ENCODE assay signal across 9 mouse cellular contexts in genomic region chr3:94783462-94783931, GRCm38 (mm10). TPM values are rescaled to one million over a fixed set of nuclear protein-coding genes. Genes with fewer than 3 reads are reported as not detected.
DNase-seq lines count a peak whose midpoint lies in the region; ATAC-seq and TF ChIP-seq lines count a peak whose summit lies in the region.
"Had no signal": no experiment of that assay in that cellular context is flagged by ENCODE, and none has a peak within 500 bp of the region (broad histone marks: within the 10 kb centered on the region; RNA-seq: fewer than 3 reads in every experiment).

No protein-coding gene starts in this region.

- peaks cover 20% of the 10 kb centered on the region for H3K4me1 ChIP-seq in liver, embryonic 15.5 days (replicated peaks)
- peaks cover 22% of the 10 kb centered on the region for H3K4me1 ChIP-seq in forebrain, embryonic 12.5 days

- H3K9ac ChIP-seq in liver, embryonic 15.5 days, result no peak overlapping the region; the same call in 1 of the 2 replicates
- H3K9ac ChIP-seq in forebrain, embryonic 12.5 days, result no peak overlapping the region
- H3K9ac ChIP-seq: neural tube, embryonic 12.5 days had no signal

- 0 out of 2 replicates have a peak, but pooled peaks cover 4% of the 10 kb centered on the region for H3K36me3 ChIP-seq in liver, embryonic 15.5 days (replicated peaks)
- H3K36me3 ChIP-seq in forebrain, embryonic 12.5 days (replicated peaks), result no peaks in the 10 kb centered on the region
- H3K36me3 ChIP-seq: neural tube, embryonic 12.5 days had no signal

- 44% methylated on average over 5 of the region's 5 CpGs for WGBS in liver, embryonic 15.5 days (ENCODE audit: insufficient replicate concordance)
- WGBS in forebrain, embryonic 12.5 days, result 56% methylated on average over 5 of the region's 5 CpGs

- no peak for TF ChIP-seq CTCF in layer of hippocampus, adult 2 months (conservative IDR thresholded peaks at IDR 0.05)

- no peaks in the 10 kb centered on the region for H3K9me3 ChIP-seq in liver, embryonic 15.5 days (replicated peaks)
- no peaks in the 10 kb centered on the region for H3K9me3 ChIP-seq in forebrain, embryonic 12.5 days
- H3K9me3 ChIP-seq: neural tube, embryonic 12.5 days had no signal

- H3K27me3 ChIP-seq in liver, embryonic 15.5 days, result peaks cover 65% of the 10 kb centered on the region
- 0 out of 2 replicates have a peak, but pooled peaks cover 11% of the 10 kb centered on the region for H3K27me3 ChIP-seq in forebrain, embryonic 12.5 days
- H3K27me3 ChIP-seq: neural tube, embryonic 12.5 days had no signal

- H3K4me3 ChIP-seq in liver, embryonic 15.5 days (replicated peaks), result no peak overlapping the region
- H3K4me3 ChIP-seq in layer of hippocampus, adult 2 months, result no peak overlapping the region
- H3K4me3 ChIP-seq in forebrain, embryonic 12.5 days (replicated peaks), result no peak overlapping the region
- H3K4me3 ChIP-seq: neural tube, embryonic 12.5 days had no signal

- peak overlapping the region; percentile 79 for H3K27ac ChIP-seq in liver, embryonic 15.5 days (replicated peaks)
- no peak overlapping the region for H3K27ac ChIP-seq in layer of hippocampus, adult 2 months
- H3K27ac ChIP-seq in forebrain, embryonic 12.5 days, result no peak overlapping the region
- H3K27ac ChIP-seq: neural tube, embryonic 12.5 days had no signal

- ATAC-seq in liver, embryonic 15.5 days (ENCODE audit: insufficient read depth), result peak; percentile 76
- no peak for ATAC-seq in activated CD4-positive, CD25-positive, alpha-beta regulatory T cell, adult 4 months
- ATAC-seq in forebrain, embryonic 12.5 days (ENCODE audit: low FRiP score), result no peak

- peak overlapping the region; percentile 37 for H3K4me2 ChIP-seq in liver, embryonic 15.5 days
- no peak overlapping the region for H3K4me2 ChIP-seq in forebrain, embryonic 12.5 days
- H3K4me2 ChIP-seq: neural tube, embryonic 12.5 days had no signal

- DNase-seq in urinary bladder, adult 18-20 months (ENCODE audit: low spot score in 2 of 2), result peak; percentile 50 to 52
- DNase-seq in urinary bladder, postnatal 4 days (ENCODE audit: low spot score in 2 of 2), result no peak
- peak; percentile 88 for DNase-seq in kidney, adult 11 months
- peak; percentile 52 to 58 for DNase-seq in urinary bladder, postnatal 36 days (ENCODE audit: low spot score in 2 of 2)
- no peak for DNase-seq in layer of hippocampus, adult 2 months (ENCODE audit: low spot score in 2 of 2)

RNA-seq across cellular contexts. Expression of gene Cgn, which starts 2.8 kb away (rescaled TPM):
- 11.2 and 14.1 TPM in 2 replicates for polyA plus RNA-seq in liver, embryonic 15.5 days (2015; fragmentation: Nextera tagmentation; extraction: Ambion mirVana)
- not detected for polyA plus RNA-seq in activated CD4-positive, CD25-positive, alpha-beta regulatory T cell, adult 4 months (2017; shearing (Covaris generic))
- total RNA-seq in layer of hippocampus, adult 2 months (2021), result 1 to 10 TPM; 3.7 TPM
- 5.9 and 6.0 TPM in 2 replicates for polyA plus RNA-seq in forebrain, embryonic 12.5 days (2016; fragmentation: Nextera tagmentation; extraction: Ambion mirVana)

RNA-seq across cellular contexts. Expression of gene Pogz, which starts 53.9 kb away (rescaled TPM):
- 2.9 and 3.3 TPM in 2 replicates for polyA plus RNA-seq in liver, embryonic 15.5 days (2015; fragmentation: Nextera tagmentation; extraction: Ambion mirVana)
- polyA plus RNA-seq in activated CD4-positive, CD25-positive, alpha-beta regulatory T cell, adult 4 months (2017; shearing (Covaris generic)), result 10 to 100 TPM; 13.0 to 15.3 TPM
- total RNA-seq in layer of hippocampus, adult 2 months (2021), result 10 to 100 TPM; 61.3 to 64.6 TPM
- polyA plus RNA-seq in forebrain, embryonic 12.5 days (2016; fragmentation: Nextera tagmentation; extraction: Ambion mirVana), result 27.6 and 28.8 TPM in 2 replicates

Comparison
In these comparisons a context has a peak if more than half of its experiments do, and no peak if none do; other contexts are left out.
1. DNase-seq: peak in urinary bladder, adult 18-20 months (2 of 2), kidney, adult 11 months (single experiment) and urinary bladder, postnatal 36 days (2 of 2); none in urinary bladder, postnatal 4 days (0 of 2) and layer of hippocampus, adult 2 months (0 of 2).